Mouse (Mus musculus): ENCODE measurements around the gene Tmprss11d. TPM values are rescaled to one million over a fixed set of nuclear protein-coding genes. Genes with fewer than 3 reads are reported as not detected.
"Not testable (repeated sequence)": the region's sequence is repeated elsewhere in the genome, so short reads cannot be mapped to it uniquely, and the experiment has no call there.

The Tmprss11d gene
- polyA plus RNA-seq, 1 experiment from 2014 or later = 0.08 TPM

- DNase-seq (ENCODE audit: low spot score) (peak; percentile 1), ATAC-seq (ENCODE audit: low FRiP score) (peak; percentile 90)
- 0 out of 2 replicates have a peak overlapping the region, but pooled peaks have one; percentile 19 for H3K4me2 ChIP-seq (replicated peaks; ENCODE audit: low read depth, low read length)
- 50% methylated on average over 25 of the region's 30 CpGs for WGBS
- H3K27ac ChIP-seq (ENCODE audit: low read depth, low read length); H3K9ac ChIP-seq (ENCODE audit: low read depth, low read length); H3K27me3 ChIP-seq (ENCODE audit: control insufficient read depth, insufficient read depth, low read length); H3K36me3 ChIP-seq (ENCODE audit: control insufficient read depth, insufficient read depth, low read length); H3K4me1 ChIP-seq (replicated peaks; ENCODE audit: control insufficient read depth, insufficient read depth, low read length); H3K9me3 ChIP-seq (ENCODE audit: control insufficient read depth, low read length): not testable (repeated sequence)
- H3K4me3 ChIP-seq (ENCODE audit: low read depth, low read length) = peak overlapping the region; percentile 26
These were observed 54.9 kb downstream of the Tmprss11d start for GRCm38 (mm10) chr5:86318018-86318956.

GRCm38 (mm10) chr5:86306116-86306515 is 67.1 kb downstream of the Tmprss11d start:
- ATAC-seq (ENCODE audit: low FRiP score) = no peak
- Histone ChIP-seq H3K36me3 (ENCODE audit: control insufficient read depth, insufficient read depth, low read length) (no peaks in the 10 kb centered on the region), H3K4me1 (replicated peaks; ENCODE audit: control insufficient read depth, insufficient read depth, low read length) (no peaks in the 10 kb centered on the region), H3K9ac (ENCODE audit: low read depth, low read length) (no peak overlapping the region), H3K27ac (ENCODE audit: low read depth, low read length) (no peak overlapping the region), H3K27me3 (ENCODE audit: control insufficient read depth, insufficient read depth, low read length) (no peaks in the 10 kb centered on the region), H3K9me3 (ENCODE audit: control insufficient read depth, low read length) (no peaks in the 10 kb centered on the region), H3K4me2 (replicated peaks; ENCODE audit: low read depth, low read length) (no peak overlapping the region), H3K4me3 (ENCODE audit: low read depth, low read length) (no peak overlapping the region)
- DNase-seq (ENCODE audit: low spot score) = no peak
- WGBS = 93% methylated on average over 5 of the region's 5 CpGs

GRCm38 (mm10) chr5:86303877-86304276 is 69.3 kb downstream of the Tmprss11d start:
- Histone ChIP-seq H3K4me1 (replicated peaks; ENCODE audit: control insufficient read depth, insufficient read depth, low read length) (no peaks in the 10 kb centered on the region), H3K36me3 (ENCODE audit: control insufficient read depth, insufficient read depth, low read length) (no peaks in the 10 kb centered on the region), H3K9ac (ENCODE audit: low read depth, low read length) (no peak overlapping the region), H3K27ac (ENCODE audit: low read depth, low read length) (no peak overlapping the region), H3K9me3 (ENCODE audit: control insufficient read depth, low read length) (no peaks in the 10 kb centered on the region), H3K4me2 (replicated peaks; ENCODE audit: low read depth, low read length) (no peak overlapping the region), H3K27me3 (ENCODE audit: control insufficient read depth, insufficient read depth, low read length) (no peaks in the 10 kb centered on the region), H3K4me3 (ENCODE audit: low read depth, low read length) (no peak overlapping the region)
- DNase-seq (ENCODE audit: low spot score) = no peak
- WGBS = 86% methylated on average over 8 of the region's 8 CpGs
- no peak for ATAC-seq (ENCODE audit: low FRiP score)

GRCm38 (mm10) chr5:86289208-86289607 is 84.0 kb downstream of the Tmprss11d start, which contains the start of gene Tmprss11c:
Gene Tmprss11c, minus strand, starts transcription at chr5:86289308.
- no peak within 1 kb of the TSS for H3K4me2 ChIP-seq (replicated peaks; ENCODE audit: low read depth, low read length)
- H3K4me3 ChIP-seq (ENCODE audit: low read depth, low read length) = no peak within 1 kb of the TSS
- WGBS = 88% methylated on average over 4 of the region's 4 CpGs
- no peaks in the 10 kb centered on the region for H3K9me3 ChIP-seq (ENCODE audit: control insufficient read depth, low read length)
- ATAC-seq (ENCODE audit: low FRiP score) (no peak), DNase-seq (ENCODE audit: low spot score) (no peak)
- no peaks in the 10 kb centered on the region for H3K27me3 ChIP-seq (ENCODE audit: control insufficient read depth, insufficient read depth, low read length)
- no peaks in the 10 kb centered on the region for H3K4me1 ChIP-seq (replicated peaks; ENCODE audit: control insufficient read depth, insufficient read depth, low read length)
- H3K27ac ChIP-seq (ENCODE audit: low read depth, low read length) = no peak within 1 kb of the TSS
- H3K9ac ChIP-seq (ENCODE audit: low read depth, low read length) = no peak within 1 kb of the TSS
- H3K36me3 ChIP-seq (ENCODE audit: control insufficient read depth, insufficient read depth, low read length) = no peaks in the 10 kb centered on the region

Other genes with a start within 250 kb of the Tmprss11d start
- gene Uba6, start 200.6 kb downstream of the Tmprss11d start, polyA plus RNA-seq (2014; fragmentation: Nextera tagmentation; extraction: Ambion mirVana) = 22.9 and 25.8 TPM in 2 replicates
- gene Gnrhr, start 175.5 kb downstream of the Tmprss11d start, polyA plus RNA-seq (2014; fragmentation: Nextera tagmentation; extraction: Ambion mirVana) = not detected in 2 replicates
- not detected in 2 replicates for gene Tmprss11c, start 84.1 kb downstream of the Tmprss11d start, polyA plus RNA-seq (2014; fragmentation: Nextera tagmentation; extraction: Ambion mirVana)
- gene Tmprss11a, start 95.6 kb upstream of the Tmprss11d start, polyA plus RNA-seq (2014; fragmentation: Nextera tagmentation; extraction: Ambion mirVana) = not detected in 2 replicates
- gene Tmprss11g, start 145.2 kb upstream of the Tmprss11d start, polyA plus RNA-seq (2014; fragmentation: Nextera tagmentation; extraction: Ambion mirVana) = not detected in 2 replicates